In genomic region chr19:37814089-37815073, GRCm38 (mm10) we compare ENCODE assay signal across 7 mouse cellular contexts.
DNase-seq lines count a peak whose midpoint lies in the region; ATAC-seq and TF ChIP-seq lines count a peak whose summit lies in the region.

No protein-coding gene starts in this region.

- no peaks in the 10 kb centered on the region for H3K9me3 ChIP-seq in heart, embryonic 13.5 days
- no peaks in the 10 kb centered on the region for H3K9me3 ChIP-seq in kidney, embryonic 15.5 days (replicated peaks)

- H3K4me2 ChIP-seq in heart, embryonic 13.5 days: peak overlapping the region; percentile 71
- peak overlapping the region; percentile 52 for H3K4me2 ChIP-seq in kidney, embryonic 15.5 days

- 16% methylated on average over 19 of the region's 19 CpGs for WGBS in bone marrow, adult 2 months
- WGBS in heart, embryonic 13.5 days: 9% methylated on average over 19 of the region's 19 CpGs
- WGBS in kidney, embryonic 15.5 days: 9% methylated on average over 19 of the region's 19 CpGs

- 0 out of 2 replicates have a peak overlapping the region, but pooled peaks have one; percentile 4 for H3K27ac ChIP-seq in bone marrow, adult 2 months (ENCODE audit: control insufficient read depth, insufficient read depth, low read depth, low read length, poor library complexity)
- H3K27ac ChIP-seq in heart, embryonic 13.5 days (replicated peaks): peak overlapping the region; percentile 20
- peak overlapping the region; percentile 64 for H3K27ac ChIP-seq in kidney, embryonic 15.5 days

- TF ChIP-seq POLR2A in bone marrow, adult 2 months (IDR thresholded peaks at IDR 0.05; ENCODE audit: borderline replicate concordance, control insufficient read depth, low read depth, low read length): no peak

- DNase-seq in Muller cell, postnatal 12 days (ENCODE audit: inconsistent ontology term): peak; percentile 79
- DNase-seq in lung, postnatal 14 days: peak; percentile 41
- peak; percentile 65 for DNase-seq in splenic B cell, adult 2 months (ENCODE audit: low read depth, low spot score)
- DNase-seq in thymus, postnatal 36 days: no peak

- no peak overlapping the region for H3K4me3 ChIP-seq in bone marrow, adult 2 months (replicated peaks; ENCODE audit: control insufficient read depth, low read depth, low read length)
- peak overlapping the region; percentile 40 for H3K4me3 ChIP-seq in heart, embryonic 13.5 days
- peak overlapping the region; percentile 18 for H3K4me3 ChIP-seq in kidney, embryonic 15.5 days (replicated peaks)

- peak overlapping the region; percentile 56 for H3K9ac ChIP-seq in heart, embryonic 13.5 days
- no peak overlapping the region for H3K9ac ChIP-seq in kidney, embryonic 15.5 days

- H3K36me3 ChIP-seq in heart, embryonic 13.5 days: no peaks in the 10 kb centered on the region
- H3K36me3 ChIP-seq in kidney, embryonic 15.5 days: no peaks in the 10 kb centered on the region
- no peaks in the 10 kb centered on the region for H3K36me3 ChIP-seq in splenic B cell, adult 2 months (ENCODE audit: control insufficient read depth, insufficient read depth, low read length, poor library complexity, severe bottlenecking)

- ATAC-seq in heart, embryonic 13.5 days (ENCODE audit: extremely low read depth, insufficient number of reproducible peaks, low FRiP score, low TSS enrichment): no peak
- peak; percentile 56; the same call in 1 of the 2 replicates for ATAC-seq in kidney, embryonic 15.5 days (replicated peaks; ENCODE audit: low FRiP score)

- no peaks in the 10 kb centered on the region for H3K27me3 ChIP-seq in heart, embryonic 13.5 days (replicated peaks)
- no peaks in the 10 kb centered on the region for H3K27me3 ChIP-seq in kidney, embryonic 15.5 days
- no peaks in the 10 kb centered on the region for H3K27me3 ChIP-seq in splenic B cell, adult 2 months (ENCODE audit: control insufficient read depth, insufficient read depth, low read length, poor library complexity, severe bottlenecking)

- TF ChIP-seq CTCF in bone marrow, adult 2 months (IDR thresholded peaks at IDR 0.05; ENCODE audit: control insufficient read depth, insufficient read depth, low read length): no peak

- H3K4me1 ChIP-seq in bone marrow, adult 2 months (ENCODE audit: control insufficient read depth, insufficient read depth, low read length): no peaks in the 10 kb centered on the region; the same call in 1 of the 2 replicates
- H3K4me1 ChIP-seq in heart, embryonic 13.5 days: peaks cover 17% of the 10 kb centered on the region
- H3K4me1 ChIP-seq in kidney, embryonic 15.5 days: peaks cover 21% of the 10 kb centered on the region

Comparison
In these comparisons a context has a peak if more than half of its experiments do, and no peak if none do; other contexts are left out.
1. DNase-seq: peak in Muller cell, postnatal 12 days (single experiment), lung, postnatal 14 days (single experiment) and splenic B cell, adult 2 months (single experiment); none in thymus, postnatal 36 days (0 of 2).
2. H3K27ac ChIP-seq: peak in every context shown above with its lines; median percentile 64 in kidney, embryonic 15.5 days; 20 in heart, embryonic 13.5 days; 4 in bone marrow, adult 2 months.